Mouse (Mus musculus): ENCODE data around the gene Strn4. TPM values are rescaled to one million over a fixed set of nuclear protein-coding genes. Genes with fewer than 3 reads are reported as not detected.
A peak's percentile ranks its signal among the peaks of the same experiment; 100 is the strongest.

The Strn4 gene
- polyA plus RNA-seq, 1 experiment from 2014 or later, result 155 TPM

GRCm38 (mm10) chr7:16845072-16845819 lies 29.6 kb downstream of the Strn4 start:
- WGBS, result 35% methylated on average over 14 of the region's 14 CpGs
- peak overlapping the region; percentile 55 for H3K4me3 ChIP-seq
- peaks cover 33% of the 10 kb centered on the region for H3K36me3 ChIP-seq
- no peaks in the 10 kb centered on the region for H3K9me3 ChIP-seq
- H3K9ac ChIP-seq, result peak overlapping the region; percentile 22
- H3K27ac ChIP-seq (replicated peaks), result peak overlapping the region; percentile 52; the same call in 1 of the 2 replicates
- no peaks in the 10 kb centered on the region for H3K27me3 ChIP-seq
- peaks cover 34% of the 10 kb centered on the region for H3K4me1 ChIP-seq (replicated peaks)
- no peak for ATAC-seq (ENCODE audit: low read depth)
- peak overlapping the region; percentile 97 for H3K4me2 ChIP-seq

DNA sequence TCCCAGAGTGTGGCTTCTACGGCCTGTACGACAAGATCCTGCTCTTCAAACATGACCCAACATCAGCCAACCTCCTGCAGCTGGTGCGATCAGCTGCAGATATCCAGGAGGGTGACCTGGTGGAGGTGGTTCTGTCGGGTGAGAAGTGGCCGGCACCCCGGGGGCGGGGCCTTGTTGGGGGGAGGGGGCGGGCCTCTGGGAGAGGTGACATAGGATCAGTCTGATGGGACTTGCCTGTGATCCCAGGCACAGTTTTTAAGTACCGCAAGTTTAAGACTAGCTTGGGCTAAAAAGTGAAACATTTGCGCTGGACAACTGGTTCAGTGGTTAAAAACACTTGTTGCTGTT lies 30.1 kb downstream of the Strn4 start:
- peak overlapping the region; percentile 22; the same call in 1 of the 2 replicates for H3K9ac ChIP-seq

GRCm38 (mm10) chr7:16846775-16847174 lies 31.1 kb downstream of the Strn4 start:
- ATAC-seq (ENCODE audit: low read depth), result no peak
- no peak overlapping the region for H3K27ac ChIP-seq (replicated peaks)
- peaks cover 34% of the 10 kb centered on the region for H3K4me1 ChIP-seq (replicated peaks)
- no peak overlapping the region for H3K9ac ChIP-seq
- peaks cover 29% of the 10 kb centered on the region for H3K36me3 ChIP-seq
- no peak overlapping the region for H3K4me3 ChIP-seq
- H3K9me3 ChIP-seq, result no peaks in the 10 kb centered on the region
- H3K27me3 ChIP-seq, result no peaks in the 10 kb centered on the region
- WGBS, result 95% methylated on average over 5 of the region's 5 CpGs
- H3K4me2 ChIP-seq, result no peak overlapping the region

More for the DNA sequence above, 30.1 kb downstream of the Strn4 start:
- Histone ChIP-seq H3K9me3 (no peaks in the 10 kb centered on the region), H3K4me1 (replicated peaks) (peaks cover 34% of the 10 kb centered on the region), H3K27me3 (no peaks in the 10 kb centered on the region), H3K36me3 (peaks cover 33% of the 10 kb centered on the region), H3K4me3 (peak overlapping the region; percentile 55; the same call in 1 of the 2 replicates), H3K4me2 (peak overlapping the region; percentile 97), H3K27ac (replicated peaks) (no peak overlapping the region)
- no peak for ATAC-seq (ENCODE audit: low read depth)
- WGBS, result 31% methylated on average over 10 of the region's 10 CpGs

DNA sequence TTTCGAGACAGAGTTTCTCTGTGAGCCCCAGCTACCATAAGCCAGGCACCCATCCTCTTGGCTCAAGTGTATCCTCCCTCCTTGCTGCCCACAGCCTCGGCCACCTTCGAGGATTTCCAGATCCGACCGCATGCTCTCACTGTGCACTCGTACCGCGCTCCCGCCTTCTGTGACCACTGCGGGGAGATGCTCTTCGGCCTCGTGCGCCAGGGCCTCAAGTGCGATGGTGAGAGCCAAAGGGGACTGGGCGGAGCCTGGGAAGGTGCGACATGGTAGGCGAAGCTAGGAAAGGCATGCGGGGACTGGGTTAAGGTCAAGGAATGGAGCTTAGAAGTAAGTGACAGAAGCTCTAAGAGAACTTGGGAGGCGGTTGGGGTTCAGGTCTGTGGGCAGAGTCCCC lies 31.8 kb downstream of the Strn4 start:
- H3K4me1 ChIP-seq (replicated peaks), result peaks cover 29% of the 10 kb centered on the region
- H3K4me2 ChIP-seq, result no peak overlapping the region
- 84% methylated on average over 19 of the region's 19 CpGs for WGBS
- H3K4me3 ChIP-seq, result no peak overlapping the region
- peaks cover 31% of the 10 kb centered on the region for H3K36me3 ChIP-seq
- no peaks in the 10 kb centered on the region for H3K9me3 ChIP-seq
- H3K9ac ChIP-seq, result no peak overlapping the region
- H3K27me3 ChIP-seq, result no peaks in the 10 kb centered on the region
- H3K27ac ChIP-seq (replicated peaks), result no peak overlapping the region
- no peak for ATAC-seq (ENCODE audit: low read depth)

- Histone ChIP-seq H3K9me3 (no peaks in the 10 kb centered on the region), H3K27me3 (no peaks in the 10 kb centered on the region), H3K4me2 (no peak overlapping the region), H3K27ac (replicated peaks) (no peak overlapping the region), H3K4me3 (no peak overlapping the region), H3K36me3 (peaks cover 40% of the 10 kb centered on the region), H3K4me1 (replicated peaks) (peaks cover 23% of the 10 kb centered on the region), H3K9ac (no peak overlapping the region)
- ATAC-seq (ENCODE audit: low read depth), result no peak
- WGBS, result 30% methylated on average over 17 of the region's 17 CpGs
Measured at GRCm38 (mm10) chr7:16848579-16848978, 32.9 kb downstream of the Strn4 start.

DNA sequence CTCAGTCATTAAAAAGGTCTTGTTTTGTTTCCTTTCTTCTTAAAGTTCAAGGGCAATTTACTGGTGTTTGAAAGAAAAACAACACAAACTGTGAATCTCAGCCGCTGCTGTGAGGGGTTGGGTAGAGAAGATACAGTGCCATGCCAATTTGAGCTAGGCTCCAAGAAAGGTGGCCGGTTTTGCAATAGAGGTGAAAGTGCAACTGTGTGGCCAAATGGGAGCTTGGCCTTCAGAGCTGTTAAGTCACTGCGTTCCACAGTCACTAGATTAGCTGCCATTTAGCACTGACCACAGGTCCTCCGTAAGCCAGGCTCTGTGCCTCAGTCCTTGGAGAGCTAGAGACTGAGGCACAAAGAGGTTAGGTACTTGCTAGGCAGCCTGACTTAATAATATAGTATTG lies 35.9 kb downstream of the Strn4 start:
- Histone ChIP-seq H3K9me3 (no peaks in the 10 kb centered on the region), H3K27ac (replicated peaks) (no peak overlapping the region), H3K4me2 (no peak overlapping the region), H3K27me3 (no peaks in the 10 kb centered on the region), H3K4me3 (no peak overlapping the region), H3K36me3 (peaks cover 71% of the 10 kb centered on the region), H3K4me1 (replicated peaks) (no peaks in the 10 kb centered on the region), H3K9ac (no peak overlapping the region)
- 90% methylated on average over 4 of the region's 4 CpGs for WGBS
- ATAC-seq (ENCODE audit: low read depth), result no peak

DNA sequence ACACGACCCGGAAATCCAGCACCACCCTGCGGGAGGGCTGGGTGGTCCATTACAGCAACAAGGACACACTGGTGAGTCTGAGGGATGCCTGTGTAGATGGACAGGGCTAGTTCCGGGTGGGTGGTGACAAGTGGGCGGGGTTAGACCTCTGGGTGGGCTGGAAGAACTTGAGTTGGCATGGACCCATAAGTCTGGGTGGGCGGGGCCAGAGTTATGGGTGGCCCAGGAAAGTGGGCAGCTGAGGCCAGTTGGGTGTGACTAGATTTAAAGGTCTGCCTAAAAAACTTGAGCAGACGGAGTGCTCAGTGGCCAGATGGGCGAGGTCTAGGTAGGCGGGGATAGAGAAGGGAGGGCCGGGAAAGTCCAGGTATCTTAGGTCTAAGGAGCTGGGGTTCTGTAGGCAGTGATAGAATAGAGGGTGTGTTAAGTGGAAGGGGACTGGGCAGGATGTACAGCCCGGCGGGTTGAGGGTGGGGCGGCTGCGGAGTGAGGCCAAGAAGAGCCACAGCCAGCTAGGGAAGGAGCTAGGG lies 37.7 kb downstream of the Strn4 start:
- H3K27me3 ChIP-seq, result no peaks in the 10 kb centered on the region
- no peak for ATAC-seq (ENCODE audit: low read depth)
- no peak overlapping the region for H3K4me3 ChIP-seq
- no peak overlapping the region for H3K9ac ChIP-seq
- H3K4me1 ChIP-seq (replicated peaks), result no peaks in the 10 kb centered on the region
- no peak overlapping the region for H3K4me2 ChIP-seq
- H3K27ac ChIP-seq (replicated peaks), result no peak overlapping the region
- H3K36me3 ChIP-seq, result peaks cover 87% of the 10 kb centered on the region
- no peaks in the 10 kb centered on the region for H3K9me3 ChIP-seq
- WGBS, result 86% methylated on average over 14 of the region's 14 CpGs

DNA sequence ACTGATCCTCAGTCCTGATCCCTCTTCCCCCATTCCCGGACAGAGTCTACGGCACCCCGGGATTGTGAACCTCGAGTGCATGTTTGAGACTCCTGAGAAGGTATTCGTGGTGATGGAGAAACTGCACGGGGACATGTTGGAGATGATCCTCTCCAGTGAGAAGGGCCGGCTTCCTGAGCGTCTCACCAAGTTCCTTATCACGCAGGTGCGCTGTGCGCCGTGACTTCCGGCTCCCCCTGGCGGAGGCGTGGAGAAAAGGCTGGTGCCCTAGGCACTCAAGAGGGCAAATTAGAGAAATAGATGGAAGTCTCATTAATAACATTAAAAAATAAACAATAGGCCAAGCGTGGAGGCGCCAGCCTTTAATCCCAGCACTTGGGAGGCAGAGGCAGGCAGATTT lies 42.6 kb downstream of the Strn4 start:
- H3K27ac ChIP-seq (replicated peaks), result no peak overlapping the region
- ATAC-seq (ENCODE audit: low read depth), result no peak
- WGBS, result 18% methylated on average over 17 of the region's 17 CpGs
- no peak overlapping the region for H3K9ac ChIP-seq
- no peaks in the 10 kb centered on the region for H3K4me1 ChIP-seq (replicated peaks)
- no peak overlapping the region for H3K4me2 ChIP-seq
- H3K9me3 ChIP-seq, result no peaks in the 10 kb centered on the region
- peaks cover 51% of the 10 kb centered on the region for H3K36me3 ChIP-seq
- H3K27me3 ChIP-seq, result no peaks in the 10 kb centered on the region
- H3K4me3 ChIP-seq, result no peak overlapping the region

DNA sequence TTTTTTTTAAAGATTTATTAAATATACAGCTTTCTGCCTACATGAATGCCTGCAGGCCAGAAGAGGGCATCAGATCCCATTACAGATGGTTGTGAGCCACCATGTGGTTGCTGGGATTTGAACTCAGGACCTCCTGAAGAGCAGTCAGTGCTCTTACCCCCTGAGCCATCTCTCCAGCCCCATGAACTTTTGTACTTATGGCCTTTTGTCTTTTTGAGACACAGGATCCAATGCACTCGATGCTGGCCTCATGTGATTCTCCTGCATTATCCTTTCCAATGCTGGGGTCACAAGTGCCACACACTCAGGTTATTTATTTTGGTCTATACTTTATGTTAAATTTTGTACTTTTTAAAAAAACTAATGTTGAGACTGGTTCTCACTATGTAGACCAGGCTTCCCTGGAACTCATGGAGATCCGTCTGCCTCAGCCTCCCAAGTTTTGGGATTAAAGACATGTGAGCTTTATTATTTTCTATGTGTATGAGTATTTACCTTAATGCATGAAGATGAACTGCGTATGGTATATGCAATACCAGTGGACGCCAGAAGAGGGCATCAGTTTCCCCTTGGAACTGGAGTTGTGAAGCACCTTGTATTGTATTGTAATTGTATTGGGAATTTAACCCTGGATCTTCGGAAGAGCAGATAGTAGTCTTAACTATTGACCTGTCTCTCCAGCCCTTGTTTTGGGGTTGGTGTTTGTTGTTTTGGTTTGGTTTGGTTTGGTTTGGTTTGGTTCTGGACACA lies 44.4 kb downstream of the Strn4 start:
- Histone ChIP-seq H3K9ac (no peak overlapping the region), H3K4me2 (no peak overlapping the region), H3K4me3 (no peak overlapping the region), H3K36me3 (peaks cover 50% of the 10 kb centered on the region), H3K9me3 (no peaks in the 10 kb centered on the region), H3K27ac (replicated peaks) (no peak overlapping the region), H3K27me3 (no peaks in the 10 kb centered on the region), H3K4me1 (replicated peaks) (no peaks in the 10 kb centered on the region)
- no peak for ATAC-seq (ENCODE audit: low read depth)
- WGBS, result 26% methylated on average over 5 of the region's 5 CpGs

GRCm38 (mm10) chr7:16867488-16867887 lies 51.8 kb downstream of the Strn4 start:
- no peaks in the 10 kb centered on the region for H3K27me3 ChIP-seq
- H3K4me1 ChIP-seq (replicated peaks), result peaks cover 15% of the 10 kb centered on the region
- H3K9ac ChIP-seq, result no peak overlapping the region
- no peak overlapping the region for H3K4me3 ChIP-seq
- H3K4me2 ChIP-seq, result no peak overlapping the region
- peaks cover 45% of the 10 kb centered on the region for H3K36me3 ChIP-seq
- no peak overlapping the region for H3K27ac ChIP-seq (replicated peaks)
- H3K9me3 ChIP-seq, result no peaks in the 10 kb centered on the region
- no peak for ATAC-seq (ENCODE audit: low read depth)
- 91% methylated on average over 3 of the region's 3 CpGs for WGBS

DNA sequence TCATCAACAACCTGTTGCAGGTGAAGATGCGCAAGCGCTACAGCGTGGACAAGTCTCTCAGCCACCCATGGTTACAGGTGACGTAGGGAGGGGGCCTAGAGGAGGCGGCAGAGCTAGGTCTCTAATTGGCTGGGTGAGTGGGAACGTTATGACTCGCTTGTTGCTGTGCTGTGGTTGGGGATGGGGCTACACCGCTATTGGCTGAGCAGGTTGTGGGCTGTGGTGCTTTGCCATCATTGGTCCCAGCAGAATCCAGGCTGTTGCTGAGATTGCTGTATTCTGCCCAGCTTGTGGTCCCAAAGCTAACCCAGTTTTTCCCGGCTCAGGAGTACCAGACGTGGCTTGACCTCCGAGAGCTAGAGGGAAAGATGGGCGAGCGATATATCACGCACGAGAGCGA lies 53.8 kb downstream of the Strn4 start:
- peaks cover 32% of the 10 kb centered on the region for H3K36me3 ChIP-seq
- peak overlapping the region; percentile 36 for H3K4me3 ChIP-seq
- 12% methylated on average over 16 of the region's 16 CpGs for WGBS
- H3K9me3 ChIP-seq, result no peaks in the 10 kb centered on the region
- H3K27me3 ChIP-seq, result no peaks in the 10 kb centered on the region
- peak overlapping the region; percentile 58 for H3K4me2 ChIP-seq
- H3K4me1 ChIP-seq (replicated peaks), result peaks cover 32% of the 10 kb centered on the region
- peak overlapping the region; percentile 69 for H3K9ac ChIP-seq
- H3K27ac ChIP-seq (replicated peaks), result peak overlapping the region; percentile 86
- peak; percentile 97 for ATAC-seq (ENCODE audit: low read depth)

DNA sequence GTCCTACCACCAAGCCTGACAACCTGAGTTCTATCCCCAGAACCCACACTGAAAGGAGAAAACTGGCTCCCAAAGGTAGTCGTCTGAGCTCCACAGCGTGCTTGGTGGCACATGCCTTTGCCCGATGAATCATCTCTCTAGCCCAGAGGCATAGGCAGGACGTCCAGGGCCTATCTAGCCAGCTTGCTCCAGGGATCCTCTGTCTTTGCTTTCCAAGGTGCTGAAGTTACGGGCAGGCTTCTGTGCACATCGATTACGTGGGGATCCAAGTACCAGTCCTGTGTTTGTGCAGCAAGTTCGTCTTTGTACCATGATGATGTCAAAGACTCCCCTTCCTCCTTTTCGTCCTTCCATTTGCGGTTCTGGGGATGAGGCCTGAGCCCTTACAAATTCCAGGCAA lies 55.9 kb downstream of the Strn4 start:
- Histone ChIP-seq H3K27ac (replicated peaks) (no peak overlapping the region), H3K4me2 (no peak overlapping the region), H3K36me3 (peaks cover 16% of the 10 kb centered on the region), H3K4me3 (no peak overlapping the region), H3K27me3 (no peaks in the 10 kb centered on the region), H3K9ac (no peak overlapping the region), H3K9me3 (no peaks in the 10 kb centered on the region), H3K4me1 (replicated peaks) (peaks cover 44% of the 10 kb centered on the region)
- WGBS, result 87% methylated on average over 10 of the region's 10 CpGs
- no peak for ATAC-seq (ENCODE audit: low read depth)
